Mouse (Mus musculus) hindbrain, embryonic 15.5 days (tissue): ENCODE data around the gene BC029722. TPM values are rescaled to one million over a fixed set of nuclear protein-coding genes. Genes with fewer than 3 reads are reported as not detected.

Experiments
- ATAC-seq: fragments of 200-750 bp; cut with Nextera tagmentation; 2 replicates; pipeline ENCODE4 v1.8.0; 2017; ENCODE audit warnings: low read depth, moderate number of reproducible peaks, moderate TSS enrichment; ENCODE audit not compliant: low FRiP score
- H3K27ac ChIP-seq: fragments of 300-500 bp; sonication (generic); replicated peaks from 2 replicates; pipeline ENCODE4 v1.5.1; 2015; ENCODE audit warnings: mild to moderate bottlenecking, inconsistent platforms
- H3K27me3 ChIP-seq: fragments of 300-500 bp; sonication (generic); 2 replicates; pipeline ENCODE4 v1.6.1; 2015; ENCODE audit warnings: control low read depth, inconsistent platforms
- H3K36me3 ChIP-seq: fragments of 300-500 bp; sonication (generic); 2 replicates; pipeline ENCODE4 v1.6.1; 2015; ENCODE audit warnings: control low read depth, inconsistent platforms
- H3K4me1 ChIP-seq: fragments of 300-500 bp; sonication (generic); replicated peaks from 2 replicates; pipeline ENCODE4 v1.6.1; 2015; ENCODE audit warnings: control low read depth, inconsistent platforms
- H3K4me2 ChIP-seq: fragments of 300-500 bp; sonication (generic); 2 replicates; pipeline ENCODE4 v1.6.1; 2015; ENCODE audit warnings: moderate library complexity, mild to moderate bottlenecking, inconsistent platforms
- H3K4me3 ChIP-seq: fragments of 300-500 bp; sonication (generic); 2 replicates; pipeline ENCODE4 v1.5.1; 2015; ENCODE audit warnings: mild to moderate bottlenecking, inconsistent platforms
- H3K9ac ChIP-seq: fragments of 300-500 bp; sonication (generic); 2 replicates; pipeline ENCODE4 v1.6.1; 2015; ENCODE audit warnings: inconsistent platforms
- H3K9me3 ChIP-seq: fragments of 300-500 bp; sonication (generic); 2 replicates; pipeline ENCODE4 v1.6.1; 2016; ENCODE audit warnings: control low read depth, inconsistent platforms
- WGBS: fragments of 180-500 bp; shearing (Covaris S2); methylation state at CpG from one replicate; pipeline ENCODE4 v1.1.7; 2015; 5-methylcytosine and 5-hydroxymethylcytosine counted together
- polyA plus RNA-seq: library from polyadenylated mRNA; unstranded; fragments of >200 nt; fragmentation: Nextera tagmentation; extraction: Ambion mirVana; gene quantifications from 2 replicates; pipeline ENCODE4 v1.2.1, GENCODE M21; 2015

The BC029722 gene
- polyA plus RNA-seq = 39.1 and 42.7 TPM in 2 replicates

- Histone ChIP-seq H3K9ac (peak within 1 kb of the TSS; percentile 77), H3K36me3 (peaks cover 44% of the 10 kb centered on the region), H3K4me3 (peak within 1 kb of the TSS; percentile 58), H3K27me3 (no peaks in the 10 kb centered on the region), H3K4me1 (peaks cover 26% of the 10 kb centered on the region), H3K27ac (peak within 1 kb of the TSS; percentile 80), H3K4me2 (peak within 1 kb of the TSS; percentile 83), H3K9me3 (no peaks in the 10 kb centered on the region)
- no peak for ATAC-seq
Observed at GRCm38 (mm10) chr2:155819392-155819448, at the start of gene BC029722. BC029722 (minus strand) TSS chr2:155819426.

DNA sequence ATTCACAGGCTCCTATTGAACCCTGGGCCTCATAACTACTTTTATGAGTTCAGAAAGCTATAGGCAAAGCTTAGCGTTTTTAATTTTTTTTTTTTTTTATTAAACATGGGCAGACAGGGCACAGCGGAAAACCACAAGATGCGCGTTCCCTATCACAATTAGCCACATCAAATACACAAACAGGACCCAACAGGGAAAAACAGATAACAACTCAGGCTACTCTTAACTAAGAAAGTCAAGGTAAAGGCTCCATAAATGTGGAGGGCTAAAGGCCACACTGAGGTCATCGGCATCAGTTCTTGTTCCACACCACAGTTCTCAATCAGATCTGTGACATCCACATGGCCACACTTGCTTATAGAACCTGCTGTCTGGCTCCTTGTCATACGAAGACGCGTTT lies 49.1 kb upstream of the BC029722 start:
- Histone ChIP-seq H3K27me3 (no peaks in the 10 kb centered on the region), H3K9ac (no peak overlapping the region), H3K4me3 (no peak overlapping the region), H3K4me2 (no peak overlapping the region), H3K36me3 (peaks cover 7% of the 10 kb centered on the region; the same call in 1 of the 2 replicates), H3K9me3 (no peaks in the 10 kb centered on the region), H3K4me1 (peaks cover 20% of the 10 kb centered on the region), H3K27ac (no peak overlapping the region)
- 97% methylated on average over 8 of the region's 8 CpGs for WGBS
- ATAC-seq = no peak

- Histone ChIP-seq H3K27me3 (no peaks in the 10 kb centered on the region), H3K9me3 (no peaks in the 10 kb centered on the region), H3K9ac (0 out of 2 replicates have a peak overlapping the region, but pooled peaks have one; percentile 13), H3K4me3 (0 out of 2 replicates have a peak overlapping the region, but pooled peaks have one; percentile 0), H3K27ac (peak overlapping the region; percentile 61), H3K36me3 (no peaks in the 10 kb centered on the region; the same call in 1 of the 2 replicates), H3K4me2 (peak overlapping the region; percentile 36), H3K4me1 (peaks cover 12% of the 10 kb centered on the region)
- WGBS = 45% methylated on average over 11 of the region's 11 CpGs
- ATAC-seq = peak; percentile 74
Observed at GRCm38 (mm10) chr2:155863301-155863867, 44.2 kb upstream of the BC029722 start.

DNA sequence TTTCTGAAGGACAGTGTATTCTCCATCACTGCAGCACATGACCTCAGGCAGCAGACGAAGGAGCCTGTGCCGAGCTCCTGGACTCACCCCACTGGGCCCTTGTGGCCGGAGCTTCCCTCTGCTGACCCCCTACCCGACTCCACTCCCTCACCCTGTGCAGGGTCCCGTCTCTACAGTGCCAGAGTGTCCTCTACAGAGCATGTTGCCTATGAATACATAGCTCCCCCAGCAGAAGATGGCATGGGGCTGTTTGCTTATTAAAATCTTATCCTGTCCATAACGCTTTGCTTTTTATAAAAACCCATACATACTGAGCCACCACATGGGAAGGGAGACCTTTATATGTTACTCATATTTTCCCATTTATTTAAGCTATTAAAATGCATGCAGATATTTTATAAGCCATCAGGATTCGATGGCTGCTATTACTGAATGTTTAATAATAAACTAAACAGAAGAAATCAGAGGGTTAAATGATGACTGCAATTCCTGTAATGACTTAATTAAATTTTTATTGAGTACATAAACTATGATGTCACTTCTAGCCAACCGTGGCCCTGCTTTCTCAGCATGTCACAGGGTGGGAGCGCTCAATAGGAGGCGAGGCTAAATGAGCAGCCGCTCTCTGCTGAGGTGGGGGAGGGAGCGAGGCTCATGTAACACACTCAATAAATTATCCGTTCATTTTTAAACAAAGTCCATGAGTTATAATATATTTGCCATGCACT lies 43.5 kb upstream of the BC029722 start:
- peak overlapping the region; percentile 36 for H3K4me2 ChIP-seq
- 0 out of 2 replicates have a peak overlapping the region, but pooled peaks have one; percentile 13 for H3K9ac ChIP-seq
- H3K9me3 ChIP-seq = no peaks in the 10 kb centered on the region
- no peaks in the 10 kb centered on the region for H3K36me3 ChIP-seq
- 41% methylated on average over 13 of the region's 13 CpGs for WGBS
- peaks cover 12% of the 10 kb centered on the region for H3K4me1 ChIP-seq
- 0 out of 2 replicates have a peak overlapping the region, but pooled peaks have one; percentile 0 for H3K4me3 ChIP-seq
- ATAC-seq = peak; percentile 93
- H3K27ac ChIP-seq = peak overlapping the region; percentile 77
- no peaks in the 10 kb centered on the region for H3K27me3 ChIP-seq

- Histone ChIP-seq H3K36me3 (no peaks in the 10 kb centered on the region), H3K27me3 (no peaks in the 10 kb centered on the region), H3K4me1 (peaks cover 12% of the 10 kb centered on the region), H3K9me3 (no peaks in the 10 kb centered on the region), H3K4me3 (no peak overlapping the region), H3K27ac (no peak overlapping the region), H3K9ac (no peak overlapping the region), H3K4me2 (no peak overlapping the region)
- 93% methylated on average over 6 of the region's 6 CpGs for WGBS
- no peak for ATAC-seq
Observed at GRCm38 (mm10) chr2:155861581-155861980, 42.4 kb upstream of the BC029722 start.

DNA sequence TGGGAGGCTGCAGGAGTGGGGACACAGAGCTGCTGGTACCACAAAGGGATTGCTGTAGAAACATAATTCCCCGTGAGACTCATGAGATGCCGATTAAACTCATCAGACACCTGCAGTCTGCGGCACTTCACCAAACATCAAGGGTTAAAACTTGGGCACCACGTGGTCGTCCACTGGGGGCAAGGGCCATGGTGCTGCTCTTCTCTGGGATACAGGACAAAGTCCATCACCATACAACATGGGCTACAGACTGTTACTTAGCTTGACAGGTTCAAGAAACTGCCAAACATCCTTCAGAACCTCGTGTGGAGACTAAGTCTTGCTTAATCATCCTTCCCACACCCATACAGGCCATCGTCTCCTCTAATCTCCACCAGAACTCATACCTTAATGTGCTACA lies 40.9 kb upstream of the BC029722 start:
- ATAC-seq = no peak
- Histone ChIP-seq H3K4me1 (peaks cover 12% of the 10 kb centered on the region), H3K9me3 (no peaks in the 10 kb centered on the region), H3K27me3 (no peaks in the 10 kb centered on the region), H3K27ac (no peak overlapping the region), H3K4me3 (no peak overlapping the region), H3K4me2 (no peak overlapping the region), H3K36me3 (no peaks in the 10 kb centered on the region), H3K9ac (no peak overlapping the region)
- WGBS = 76% methylated on average over 7 of the region's 7 CpGs

- H3K36me3 ChIP-seq = peaks cover 20% of the 10 kb centered on the region; the same call in 1 of the 2 replicates
- no peak overlapping the region for H3K9ac ChIP-seq
- no peak overlapping the region for H3K27ac ChIP-seq
- H3K4me1 ChIP-seq = no peaks in the 10 kb centered on the region
- H3K4me2 ChIP-seq = no peak overlapping the region
- H3K4me3 ChIP-seq = no peak overlapping the region
- 91% methylated on average over 5 of the region's 5 CpGs for WGBS
- H3K9me3 ChIP-seq = no peaks in the 10 kb centered on the region
- ATAC-seq = no peak
- no peaks in the 10 kb centered on the region for H3K27me3 ChIP-seq
Observed at GRCm38 (mm10) chr2:155852536-155852935, 33.3 kb upstream of the BC029722 start.

- Histone ChIP-seq H3K27me3 (no peaks in the 10 kb centered on the region), H3K4me2 (no peak overlapping the region), H3K9me3 (no peaks in the 10 kb centered on the region), H3K4me3 (no peak overlapping the region), H3K4me1 (no peaks in the 10 kb centered on the region), H3K27ac (no peak overlapping the region), H3K9ac (no peak overlapping the region), H3K36me3 (peaks cover 30% of the 10 kb centered on the region)
- 81% methylated on average over 7 of the region's 7 CpGs for WGBS
- ATAC-seq = no peak
Observed at GRCm38 (mm10) chr2:155850120-155850519, 30.9 kb upstream of the BC029722 start.

DNA sequence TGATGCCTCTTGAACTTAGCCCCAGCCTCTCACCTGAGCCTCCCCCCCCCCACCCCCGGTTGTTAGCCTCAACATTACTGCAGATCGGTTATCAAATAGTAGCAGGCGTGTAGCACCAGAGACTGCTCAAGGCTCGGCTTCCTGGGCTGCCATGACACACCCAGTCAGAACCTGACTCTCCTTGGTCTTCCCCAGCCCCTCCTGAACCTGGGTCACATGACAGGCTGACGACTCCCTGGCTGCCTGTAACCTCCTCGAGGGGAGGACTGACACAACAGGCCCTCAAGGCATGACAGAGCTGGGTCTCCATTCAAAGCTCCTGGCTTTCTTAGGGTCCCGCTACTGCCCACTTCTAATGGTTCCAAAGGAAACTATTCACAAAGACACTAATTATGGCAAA lies 30.2 kb upstream of the BC029722 start:
- Histone ChIP-seq H3K36me3 (peaks cover 30% of the 10 kb centered on the region), H3K4me1 (no peaks in the 10 kb centered on the region), H3K4me2 (no peak overlapping the region), H3K4me3 (no peak overlapping the region), H3K9me3 (no peaks in the 10 kb centered on the region), H3K27me3 (no peaks in the 10 kb centered on the region), H3K9ac (no peak overlapping the region), H3K27ac (no peak overlapping the region)
- 77% methylated on average over 7 of the region's 7 CpGs for WGBS
- ATAC-seq = no peak

DNA sequence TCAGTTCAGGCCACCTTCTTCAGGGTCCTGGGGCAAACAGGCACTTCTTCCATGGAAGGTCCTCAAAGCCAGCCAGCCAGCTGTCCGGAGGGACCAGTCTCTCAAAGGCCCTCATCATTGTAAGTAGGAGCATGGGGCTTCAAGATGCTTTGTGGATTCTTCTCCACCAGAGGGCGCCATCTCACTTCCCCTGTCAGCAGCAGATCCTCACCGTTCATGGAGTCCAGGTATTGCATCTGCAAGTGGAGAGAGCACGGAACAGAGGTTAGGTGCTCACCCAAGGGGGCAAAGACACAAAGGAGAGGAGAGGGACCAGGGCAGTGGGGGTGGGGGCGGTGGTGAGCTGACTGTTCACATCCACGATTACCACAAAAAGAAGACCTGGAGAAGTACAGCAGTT lies 29.1 kb upstream of the BC029722 start:
- H3K27me3 ChIP-seq = no peaks in the 10 kb centered on the region
- no peak overlapping the region for H3K9ac ChIP-seq
- 41% methylated on average over 6 of the region's 6 CpGs for WGBS
- H3K9me3 ChIP-seq = no peaks in the 10 kb centered on the region
- H3K27ac ChIP-seq = no peak overlapping the region
- H3K4me2 ChIP-seq = no peak overlapping the region
- ATAC-seq = no peak
- no peak overlapping the region for H3K4me3 ChIP-seq
- H3K4me1 ChIP-seq = no peaks in the 10 kb centered on the region
- peaks cover 30% of the 10 kb centered on the region for H3K36me3 ChIP-seq

- H3K9ac ChIP-seq = no peak overlapping the region
- no peaks in the 10 kb centered on the region for H3K27me3 ChIP-seq
- H3K4me2 ChIP-seq = no peak overlapping the region
- H3K4me3 ChIP-seq = no peak overlapping the region
- peaks cover 30% of the 10 kb centered on the region for H3K36me3 ChIP-seq
- H3K9me3 ChIP-seq = no peaks in the 10 kb centered on the region
- WGBS = 90% methylated on average over 8 of the region's 8 CpGs
- H3K27ac ChIP-seq = no peak overlapping the region
- ATAC-seq = no peak
- no peaks in the 10 kb centered on the region for H3K4me1 ChIP-seq
Observed at GRCm38 (mm10) chr2:155846930-155847329, 27.7 kb upstream of the BC029722 start.

DNA sequence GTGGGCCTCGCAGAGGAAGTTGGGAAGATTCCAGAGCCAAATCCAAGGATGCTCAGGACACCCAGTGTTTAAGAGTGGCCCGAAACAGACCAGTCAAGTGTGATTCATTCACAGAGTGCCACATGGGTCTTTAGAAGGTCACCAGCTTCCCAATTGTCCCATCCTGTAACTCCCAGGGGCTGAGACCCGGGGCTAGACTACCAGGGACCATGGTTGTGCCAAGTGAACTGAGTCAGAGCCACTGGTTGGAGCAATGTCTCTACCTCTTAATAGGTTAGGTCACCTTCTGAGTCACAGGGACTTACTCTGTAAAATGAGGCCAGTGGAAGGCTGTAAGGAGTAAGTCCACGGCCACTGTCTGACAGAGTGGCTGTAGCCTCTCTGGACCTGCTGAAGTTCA lies 19.7 kb upstream of the BC029722 start:
- Histone ChIP-seq H3K4me1 (no peaks in the 10 kb centered on the region), H3K27me3 (no peaks in the 10 kb centered on the region), H3K9me3 (no peaks in the 10 kb centered on the region), H3K4me3 (no peak overlapping the region), H3K27ac (no peak overlapping the region), H3K36me3 (no peaks in the 10 kb centered on the region), H3K4me2 (no peak overlapping the region), H3K9ac (no peak overlapping the region)
- no peak for ATAC-seq
- WGBS = 88% methylated on average over 4 of the region's 4 CpGs

GRCm38 (mm10) chr2:155837961-155838360 lies 18.7 kb upstream of the BC029722 start:
- H3K4me3 ChIP-seq = no peak overlapping the region
- no peak overlapping the region for H3K9ac ChIP-seq
- H3K4me1 ChIP-seq = no peaks in the 10 kb centered on the region
- no peak overlapping the region for H3K27ac ChIP-seq
- H3K27me3 ChIP-seq = no peaks in the 10 kb centered on the region
- no peaks in the 10 kb centered on the region for H3K36me3 ChIP-seq
- WGBS = 90% methylated on average over 3 of the region's 3 CpGs
- H3K9me3 ChIP-seq = no peaks in the 10 kb centered on the region
- no peak for ATAC-seq
- H3K4me2 ChIP-seq = no peak overlapping the region
